Mouse (Mus musculus): ENCODE measurements around the gene Trpc2. TPM values are rescaled to one million over a fixed set of nuclear protein-coding genes. Genes with fewer than 3 reads are reported as not detected.
A peak's percentile ranks its signal among the peaks of the same experiment; 100 is the strongest.

The Trpc2 gene
- polyA plus RNA-seq, 1 experiment = 3.4 TPM

GRCm38 (mm10) chr7:102076714-102077296 lies 6.1 kb upstream of the Trpc2 start:
- peak; percentile 32 for DNase-seq (ENCODE audit: low read depth)
- TF ChIP-seq POLR2A (IDR thresholded peaks at IDR 0.05; ENCODE audit: borderline replicate concordance, extremely low read depth, insufficient read depth, insufficient read length, poor library complexity, severe bottlenecking) (no peak), CTCF (IDR thresholded peaks at IDR 0.05; ENCODE audit: borderline replicate concordance, extremely low read depth, insufficient read depth, insufficient read length) (peak; percentile 57; the same call in 1 of the 2 replicates)

DNA sequence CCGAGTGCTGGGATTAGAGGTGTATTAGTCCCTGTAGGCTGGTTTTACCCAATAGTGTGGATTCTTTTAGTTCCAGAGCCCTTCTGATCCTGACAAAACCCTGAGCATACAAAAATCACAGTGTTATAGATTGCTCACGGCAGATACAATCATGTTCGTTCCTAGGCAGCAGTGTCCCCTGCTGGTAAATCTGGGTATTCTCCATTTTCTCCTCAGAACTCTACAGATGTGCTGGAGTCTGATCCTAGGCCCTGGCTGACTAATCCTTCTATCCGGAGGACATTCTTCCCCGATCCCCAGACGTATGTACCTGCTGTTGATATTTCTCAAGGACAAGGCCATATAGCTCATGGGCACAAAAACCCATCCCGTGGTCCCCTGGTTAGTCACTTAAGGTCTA lies 4.4 kb upstream of the Trpc2 start:
- no peak for TF ChIP-seq POLR2A (IDR thresholded peaks at IDR 0.05; ENCODE audit: borderline replicate concordance, extremely low read depth, insufficient read depth, insufficient read length, poor library complexity, severe bottlenecking)
- TF ChIP-seq CTCF (IDR thresholded peaks at IDR 0.05; ENCODE audit: borderline replicate concordance, extremely low read depth, insufficient read depth, insufficient read length) = peak; percentile 60; the same call in 1 of the 2 replicates
- peak; percentile 51 for DNase-seq (ENCODE audit: low read depth)

DNA sequence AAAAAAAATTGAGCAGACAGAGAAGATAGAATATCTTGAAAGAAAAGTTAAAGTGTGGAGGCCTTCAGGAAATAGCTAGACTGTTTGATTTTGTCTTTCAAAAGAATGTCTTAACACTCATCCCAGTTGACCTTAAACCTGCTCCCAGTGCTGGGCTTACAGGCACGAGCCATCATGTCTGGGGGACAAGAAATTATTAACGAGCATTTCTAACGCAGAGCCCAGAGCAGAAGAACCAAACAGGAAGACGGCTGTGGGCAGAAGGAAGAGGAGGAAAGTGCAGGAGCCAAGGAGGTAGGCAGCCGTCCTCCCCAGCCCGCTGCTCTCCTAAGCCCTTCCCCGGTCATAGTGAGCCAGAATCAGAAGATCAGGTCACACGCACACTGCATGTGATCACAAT lies 2.6 kb upstream of the Trpc2 start:
- DNase-seq (ENCODE audit: low read depth) = no peak
- TF ChIP-seq CTCF (IDR thresholded peaks at IDR 0.05; ENCODE audit: borderline replicate concordance, extremely low read depth, insufficient read depth, insufficient read length) (no peak), POLR2A (IDR thresholded peaks at IDR 0.05; ENCODE audit: borderline replicate concordance, extremely low read depth, insufficient read depth, insufficient read length, poor library complexity, severe bottlenecking) (no peak)

DNA sequence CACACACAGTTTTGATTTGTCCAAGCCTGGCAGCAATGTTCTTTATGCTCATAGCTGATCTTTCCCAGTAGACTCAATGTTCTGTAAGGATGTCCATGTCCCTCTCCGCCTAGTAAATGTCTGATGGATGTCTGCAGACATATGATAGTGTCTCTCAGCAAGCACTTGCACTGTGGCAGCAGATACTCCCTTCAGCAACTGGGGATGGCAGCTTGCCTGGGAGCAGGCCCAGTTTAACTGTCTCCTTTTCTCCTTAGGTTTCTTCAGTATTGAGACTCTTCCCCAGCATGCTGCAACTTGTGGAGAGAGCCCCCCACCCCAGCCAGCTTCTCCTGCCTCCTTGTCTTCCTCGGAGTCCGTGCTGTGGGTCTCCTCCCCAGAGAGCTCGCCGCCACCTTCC lies 1.1 kb upstream of the Trpc2 start:
- no peak for TF ChIP-seq POLR2A (IDR thresholded peaks at IDR 0.05; ENCODE audit: borderline replicate concordance, extremely low read depth, insufficient read depth, insufficient read length, poor library complexity, severe bottlenecking)
- no peak for TF ChIP-seq CTCF (IDR thresholded peaks at IDR 0.05; ENCODE audit: borderline replicate concordance, extremely low read depth, insufficient read depth, insufficient read length)
- DNase-seq (ENCODE audit: low read depth) = no peak

- no peak for DNase-seq (ENCODE audit: low read depth)
- TF ChIP-seq POLR2A (IDR thresholded peaks at IDR 0.05; ENCODE audit: borderline replicate concordance, extremely low read depth, insufficient read depth, insufficient read length, poor library complexity, severe bottlenecking) (no peak), CTCF (IDR thresholded peaks at IDR 0.05; ENCODE audit: borderline replicate concordance, extremely low read depth, insufficient read depth, insufficient read length) (no peak)
These were observed 1.3 kb downstream of the Trpc2 start for GRCm38 (mm10) chr7:102084041-102084696.

DNA sequence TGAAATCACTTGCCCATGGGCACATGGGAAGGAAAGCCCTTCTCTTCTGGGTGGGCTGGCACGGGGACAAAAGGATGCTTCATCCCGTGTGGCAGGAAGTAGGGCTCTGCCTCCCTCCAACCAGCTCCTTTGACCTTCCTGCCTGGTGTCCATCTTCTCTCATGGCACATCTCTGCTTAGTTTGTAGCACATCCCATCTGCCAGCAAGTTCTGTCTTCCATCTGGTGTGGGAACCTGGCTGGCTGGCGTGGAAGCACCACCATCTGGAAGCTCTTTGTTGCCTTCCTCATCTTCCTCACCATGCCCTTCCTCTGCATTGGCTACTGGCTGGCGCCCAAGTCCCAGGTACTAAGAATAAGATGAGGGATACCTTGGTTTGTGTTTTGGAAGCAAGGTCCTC lies 4.4 kb downstream of the Trpc2 start:
- no peak for DNase-seq (ENCODE audit: low read depth)
- TF ChIP-seq CTCF (IDR thresholded peaks at IDR 0.05; ENCODE audit: borderline replicate concordance, extremely low read depth, insufficient read depth, insufficient read length) = no peak
- TF ChIP-seq POLR2A (IDR thresholded peaks at IDR 0.05; ENCODE audit: borderline replicate concordance, extremely low read depth, insufficient read depth, insufficient read length, poor library complexity, severe bottlenecking) = no peak

- no peak for TF ChIP-seq POLR2A (IDR thresholded peaks at IDR 0.05; ENCODE audit: borderline replicate concordance, extremely low read depth, insufficient read depth, insufficient read length, poor library complexity, severe bottlenecking)
- no peak for TF ChIP-seq CTCF (IDR thresholded peaks at IDR 0.05; ENCODE audit: borderline replicate concordance, extremely low read depth, insufficient read depth, insufficient read length)
- peak; percentile 66 for DNase-seq (ENCODE audit: low read depth)
These were observed 17.1 kb downstream of the Trpc2 start for GRCm38 (mm10) chr7:102099760-102100661.

GRCm38 (mm10) chr7:102100868-102101267 lies 18.0 kb downstream of the Trpc2 start:
- TF ChIP-seq CTCF (IDR thresholded peaks at IDR 0.05; ENCODE audit: borderline replicate concordance, extremely low read depth, insufficient read depth, insufficient read length) = no peak
- no peak for TF ChIP-seq POLR2A (IDR thresholded peaks at IDR 0.05; ENCODE audit: borderline replicate concordance, extremely low read depth, insufficient read depth, insufficient read length, poor library complexity, severe bottlenecking)
- DNase-seq (ENCODE audit: low read depth) = no peak

- TF ChIP-seq POLR2A (IDR thresholded peaks at IDR 0.05; ENCODE audit: borderline replicate concordance, extremely low read depth, insufficient read depth, insufficient read length, poor library complexity, severe bottlenecking) (no peak), CTCF (IDR thresholded peaks at IDR 0.05; ENCODE audit: borderline replicate concordance, extremely low read depth, insufficient read depth, insufficient read length) (no peak)
- no peak for DNase-seq (ENCODE audit: low read depth)
These were observed 18.6 kb downstream of the Trpc2 start, which contains the start of gene Art1 for GRCm38 (mm10) chr7:102101487-102101886. Art1 (plus strand) TSS chr7:102101743.

- DNase-seq (ENCODE audit: low read depth) = peak; percentile 7
- TF ChIP-seq CTCF (IDR thresholded peaks at IDR 0.05; ENCODE audit: borderline replicate concordance, extremely low read depth, insufficient read depth, insufficient read length) (no peak), POLR2A (IDR thresholded peaks at IDR 0.05; ENCODE audit: borderline replicate concordance, extremely low read depth, insufficient read depth, insufficient read length, poor library complexity, severe bottlenecking) (no peak)
These were observed 19.3 kb downstream of the Trpc2 start for GRCm38 (mm10) chr7:102102241-102102640.

GRCm38 (mm10) chr7:102102696-102103095 lies 19.8 kb downstream of the Trpc2 start:
- TF ChIP-seq CTCF (IDR thresholded peaks at IDR 0.05; ENCODE audit: borderline replicate concordance, extremely low read depth, insufficient read depth, insufficient read length) (no peak), POLR2A (IDR thresholded peaks at IDR 0.05; ENCODE audit: borderline replicate concordance, extremely low read depth, insufficient read depth, insufficient read length, poor library complexity, severe bottlenecking) (no peak)
- DNase-seq (ENCODE audit: low read depth) = no peak
